Mouse (Mus musculus) layer of hippocampus, adult 2 months (tissue): Measurements from ENCODE around the gene Rcor1. TPM values are rescaled to one million over a fixed set of nuclear protein-coding genes. Genes with fewer than 3 reads are reported as not detected.

Source experiments
- DNase-seq, 2 experiments: peaks; one replicate each; pipeline ENCODE4 v3.0.0; 2022; ENCODE audit warnings: low spot score in 2 of 2
- H3K27ac ChIP-seq: fragments of 200-600 bp; 2 replicates; pipeline ENCODE4 v1.8.1; 2022
- H3K4me3 ChIP-seq: fragments of 200-600 bp; 2 replicates; pipeline ENCODE4 v1.8.1; 2022; ENCODE audit warnings: mild to moderate bottlenecking
- CTCF ChIP-seq: fragments of 200-600 bp; conservative IDR thresholded peaks from 2 replicates; pipeline ENCODE4 v1.8.1; 2022; ENCODE audit warnings: antibody characterized with exemption, mild to moderate bottlenecking, moderate library complexity
- total RNA-seq, 2 experiments: library from RNA; stranded (reverse); gene quantifications; 2 replicates each; pipeline ENCODE4 v1.2.3; 2021

Rcor1 gene
- total RNA-seq, 2 experiments from 2014 or later: 15.6 to 19.3 TPM

DNA sequence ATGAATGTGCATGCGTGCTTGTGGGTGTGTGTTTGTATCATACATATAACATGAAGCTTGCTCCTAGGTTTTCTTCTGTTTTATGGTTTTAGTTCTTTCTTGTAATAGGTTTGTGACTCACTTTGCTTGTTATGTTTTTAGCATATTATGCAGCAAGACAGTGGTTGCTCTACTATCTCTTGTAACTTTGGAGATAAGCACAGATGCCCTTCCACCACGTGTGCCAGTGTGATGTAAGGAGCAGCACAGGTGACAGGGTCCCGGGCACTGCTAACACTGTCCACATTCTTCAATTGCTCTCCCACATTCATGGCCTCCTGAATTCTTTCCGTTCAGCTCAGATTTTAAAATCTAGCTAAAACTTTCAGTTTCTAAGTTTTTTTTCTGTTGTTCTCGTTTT is 6.3 kb upstream of the Rcor1 start:
- H3K27ac ChIP-seq: no peak overlapping the region
- H3K4me3 ChIP-seq: no peak overlapping the region
- TF ChIP-seq CTCF: no peak
- no peak for DNase-seq

DNA sequence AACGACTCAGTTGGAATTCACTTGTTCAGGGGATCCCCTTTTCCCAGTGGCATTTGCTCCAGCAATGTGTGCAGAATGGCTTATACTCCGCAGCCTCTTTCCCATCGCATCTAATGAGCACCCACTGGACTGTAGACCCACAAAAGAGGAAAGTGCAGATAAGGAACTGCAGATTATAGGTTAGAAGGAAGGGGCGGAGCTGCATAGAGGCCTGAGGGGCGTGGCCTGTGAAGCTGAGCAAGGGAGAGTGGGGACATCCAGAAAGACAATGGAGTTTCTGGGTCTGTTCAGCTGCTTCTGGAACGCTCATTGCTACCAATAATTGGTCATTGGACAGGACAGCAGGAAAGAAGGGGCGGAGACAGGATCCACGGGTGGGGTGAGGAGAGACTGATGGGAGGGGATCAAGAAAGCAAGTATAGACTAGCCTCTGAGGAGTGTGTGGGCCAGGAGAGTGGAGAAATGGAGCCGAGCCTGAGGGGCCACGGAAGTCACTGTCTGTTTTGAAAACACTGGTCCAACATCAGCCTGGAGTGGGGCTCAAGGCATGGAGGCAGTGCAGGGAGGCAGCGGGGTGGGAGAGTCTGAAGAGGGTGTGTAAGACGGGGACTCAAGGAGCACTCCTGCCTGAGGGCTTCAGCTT is 3.8 kb upstream of the Rcor1 start:
- Histone ChIP-seq H3K27ac (no peak overlapping the region), H3K4me3 (no peak overlapping the region)
- DNase-seq: no peak
- no peak for TF ChIP-seq CTCF

- no peak overlapping the region for H3K27ac ChIP-seq
- peak; percentile 59 for TF ChIP-seq CTCF
- no peak overlapping the region for H3K4me3 ChIP-seq
- no peak for DNase-seq
These were observed 2.9 kb upstream of the Rcor1 start for GRCm38 (mm10) chr12:111036198-111036775.

DNA sequence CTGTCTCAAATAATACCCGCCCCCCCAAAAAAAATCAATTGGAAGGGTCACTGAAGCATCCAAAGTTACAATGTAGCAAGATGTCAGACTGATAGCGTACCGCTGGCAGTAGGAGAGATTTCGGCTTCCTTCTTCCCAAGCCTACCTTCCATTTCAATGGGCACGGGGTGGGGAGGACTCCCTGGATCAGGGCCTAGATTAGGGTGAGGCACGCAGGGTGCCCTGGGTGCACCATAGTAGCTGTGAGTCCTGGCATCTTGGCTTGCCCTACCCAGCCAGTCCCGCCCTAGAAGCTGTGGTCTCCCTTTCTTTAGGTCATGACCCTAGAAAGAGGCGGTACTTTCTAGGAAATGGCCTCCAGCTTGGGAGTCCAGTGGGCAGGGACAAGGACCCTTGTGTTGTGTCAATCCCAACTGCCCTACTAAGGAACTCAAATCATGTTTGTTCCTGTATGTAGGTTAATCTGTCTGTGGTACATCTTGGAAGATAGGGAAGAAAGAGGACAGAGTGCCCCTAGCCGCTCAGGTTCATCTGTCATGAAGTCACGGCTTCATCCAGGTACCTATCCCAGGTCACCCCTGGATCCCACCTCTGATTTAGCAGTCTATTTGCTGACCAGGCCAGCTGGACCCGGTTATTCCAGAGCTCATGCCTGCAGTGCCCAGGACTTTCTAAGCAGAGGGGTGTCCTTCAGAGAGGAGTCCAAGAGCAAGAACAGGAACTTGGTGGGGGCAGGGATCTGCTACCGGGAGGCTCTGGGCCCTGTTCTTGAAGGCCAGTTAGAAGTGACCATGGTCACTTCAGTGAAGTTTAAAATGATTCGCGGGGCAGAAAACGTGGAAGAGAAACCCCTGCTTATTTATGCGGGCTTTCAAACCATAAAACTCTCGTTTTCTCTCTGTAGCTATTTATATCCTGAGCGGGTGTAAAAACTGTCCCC is 1.6 kb upstream of the Rcor1 start:
- peak in 1 of 2 experiments; percentile 17 for DNase-seq
- no peak for TF ChIP-seq CTCF
- peak overlapping the region; percentile 96 for H3K4me3 ChIP-seq
- H3K27ac ChIP-seq: peak overlapping the region; percentile 97

GRCm38 (mm10) chr12:111038231-111038975 is 748 bp upstream of the Rcor1 start:
- Histone ChIP-seq H3K4me3 (peak overlapping the region; percentile 96), H3K27ac (peak overlapping the region; percentile 97)
- no peak for TF ChIP-seq CTCF
- peak in 1 of 2 experiments; percentile 73 for DNase-seq

- Histone ChIP-seq H3K4me3 (peak overlapping the region; percentile 96), H3K27ac (peak overlapping the region; percentile 81)
- no peak for DNase-seq
- no peak for TF ChIP-seq CTCF
These were observed 800 bp downstream of the Rcor1 start for GRCm38 (mm10) chr12:111039771-111040530.

DNA sequence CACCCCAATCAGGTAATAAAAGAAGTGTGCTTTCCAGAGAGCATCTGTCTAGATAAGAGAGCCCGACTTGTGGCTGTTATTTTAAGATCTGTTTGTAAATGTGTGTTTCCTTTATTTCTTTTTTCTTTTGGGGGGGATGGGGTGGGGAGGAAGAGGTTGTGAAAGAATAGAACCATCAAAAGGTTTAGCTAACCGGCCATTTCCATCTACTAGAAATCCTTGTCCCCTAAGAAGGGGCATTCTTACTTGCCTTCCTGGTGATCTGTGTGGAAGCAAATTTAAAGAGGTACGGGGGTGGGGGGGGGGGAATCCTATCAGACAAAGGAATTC is 1.3 kb downstream of the Rcor1 start:
- H3K27ac ChIP-seq: no peak overlapping the region
- H3K4me3 ChIP-seq: peak overlapping the region; percentile 96
- TF ChIP-seq CTCF: no peak
- DNase-seq: no peak

DNA sequence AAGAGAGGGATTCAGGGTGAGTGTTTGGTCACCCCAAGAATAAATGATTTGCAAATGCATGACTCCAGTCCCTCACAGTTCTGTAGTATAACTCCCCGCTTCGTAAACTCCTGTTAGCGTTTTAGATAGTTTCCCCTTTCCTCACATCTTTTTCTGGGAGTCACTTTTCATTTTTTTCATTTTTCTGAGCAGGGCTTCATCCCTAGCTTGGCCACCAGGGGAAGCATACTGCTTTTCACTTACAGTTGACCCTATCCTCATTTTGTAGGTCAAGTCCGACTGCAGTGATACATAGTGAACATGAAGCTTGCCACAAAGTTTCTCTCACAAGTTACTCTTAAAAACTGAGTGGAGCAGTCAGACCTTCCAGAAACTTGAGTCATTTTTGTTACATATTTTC is 2.0 kb downstream of the Rcor1 start:
- TF ChIP-seq CTCF: peak; percentile 86
- no peak for DNase-seq
- no peak overlapping the region for H3K27ac ChIP-seq
- peak overlapping the region; percentile 96 for H3K4me3 ChIP-seq

- TF ChIP-seq CTCF: no peak
- DNase-seq: no peak
- H3K4me3 ChIP-seq: no peak overlapping the region
- H3K27ac ChIP-seq: no peak overlapping the region
These were observed 3.2 kb downstream of the Rcor1 start for GRCm38 (mm10) chr12:111042365-111042764.

- Histone ChIP-seq H3K27ac (no peak overlapping the region), H3K4me3 (no peak overlapping the region)
- peak; percentile 66 for TF ChIP-seq CTCF
- no peak for DNase-seq
These were observed 5.7 kb downstream of the Rcor1 start for GRCm38 (mm10) chr12:111044880-111045279.

DNA sequence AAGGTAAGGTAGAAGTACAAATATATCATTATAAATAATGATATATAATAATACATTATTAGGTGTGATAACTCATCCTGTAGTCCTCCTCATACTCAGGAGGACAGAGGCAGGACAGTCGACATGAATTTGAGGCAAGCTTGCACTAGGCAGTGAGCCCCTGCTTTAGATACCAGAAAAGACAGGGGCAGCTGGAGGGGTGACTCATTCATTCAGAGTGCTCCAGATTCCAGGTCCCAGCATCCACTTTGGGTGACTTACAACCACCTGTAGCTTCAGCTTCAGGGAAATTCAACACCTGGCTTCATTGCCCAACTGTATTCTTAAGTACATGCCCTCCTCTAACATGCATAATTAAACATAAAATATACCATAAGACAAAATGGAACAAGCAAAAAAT is 7.7 kb downstream of the Rcor1 start:
- no peak for TF ChIP-seq CTCF
- no peak for DNase-seq

DNA sequence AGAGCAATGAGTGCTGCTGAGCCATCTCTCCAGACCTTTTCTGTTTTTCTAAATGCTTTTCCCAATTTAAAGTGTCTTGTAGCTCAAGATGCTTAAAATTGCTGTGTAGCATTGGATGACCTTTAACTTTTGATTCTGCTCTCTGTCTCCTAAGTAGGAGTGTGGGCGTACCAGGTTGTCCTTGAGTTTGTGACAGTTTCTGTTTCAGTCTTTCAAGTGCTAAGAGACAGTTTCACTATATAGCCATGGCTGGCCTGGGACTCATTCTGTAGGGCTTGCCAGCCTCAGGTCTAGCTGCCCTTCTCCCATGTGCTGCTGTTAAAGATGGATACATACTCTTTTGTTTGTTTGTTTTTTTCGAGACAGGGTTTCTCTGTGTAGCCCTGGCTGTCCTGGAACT is 9.1 kb downstream of the Rcor1 start:
- Histone ChIP-seq H3K4me3 (no peak overlapping the region), H3K27ac (no peak overlapping the region)
- no peak for DNase-seq
- TF ChIP-seq CTCF: no peak

More for the DNA sequence above, 7.7 kb downstream of the Rcor1 start:
- no peak overlapping the region for H3K4me3 ChIP-seq
- H3K27ac ChIP-seq: no peak overlapping the region
